Mouse (Mus musculus) forebrain, embryonic 10.5 days (tissue): ENCODE measurements around the gene Faap20. TPM values are rescaled to one million over a fixed set of nuclear protein-coding genes. Genes with fewer than 3 reads are reported as not detected.

Experiments used
- DNase-seq: peaks from one replicate; pipeline ENCODE4 v3.0.0-alpha.2; 2017; ENCODE audit warnings: low spot score; ENCODE audit errors: extremely low spot score
- H3K27ac ChIP-seq: fragments of 300-500 bp; sonication (generic); 2 replicates; pipeline ENCODE4 v1.5.1; 2016; ENCODE audit warnings: mild to moderate bottlenecking
- H3K27me3 ChIP-seq: fragments of 300-500 bp; sonication (generic); 2 replicates; pipeline ENCODE4 v1.6.1; 2016; ENCODE audit warnings: mild to moderate bottlenecking; ENCODE audit not compliant: poor library complexity, severe bottlenecking
- H3K36me3 ChIP-seq: fragments of 300-500 bp; sonication (generic); replicated peaks from 2 replicates; pipeline ENCODE4 v1.6.1; 2016; ENCODE audit warnings: mild to moderate bottlenecking, moderate library complexity
- H3K4me1 ChIP-seq: fragments of 300-500 bp; sonication (generic); 2 replicates; pipeline ENCODE4 v1.6.1; 2016
- H3K4me3 ChIP-seq: fragments of 300-500 bp; sonication (generic); 2 replicates; pipeline ENCODE4 v1.5.1; 2016; ENCODE audit warnings: mild to moderate bottlenecking, moderate library complexity
- H3K9me3 ChIP-seq: fragments of 300-500 bp; sonication (generic); 2 replicates; pipeline ENCODE4 v1.6.1; 2016; ENCODE audit warnings: mild to moderate bottlenecking, moderate library complexity
- whole genome bisulfite sequencing: fragments of 180-500 bp; shearing (Covaris S2); methylation state at CpG from one replicate; pipeline ENCODE4 v1.1.7; 2016; 5-methylcytosine and 5-hydroxymethylcytosine counted together
- polyA plus RNA-seq: library from polyadenylated mRNA; unstranded; fragments of >200 nt; fragmentation: Nextera tagmentation; extraction: Ambion mirVana; gene quantifications from 2 replicates; pipeline ENCODE4 v1.2.1, GENCODE M21; 2016

The Faap20 gene
- polyA plus RNA-seq, 1 experiment from 2014 or later = 108 TPM

DNA sequence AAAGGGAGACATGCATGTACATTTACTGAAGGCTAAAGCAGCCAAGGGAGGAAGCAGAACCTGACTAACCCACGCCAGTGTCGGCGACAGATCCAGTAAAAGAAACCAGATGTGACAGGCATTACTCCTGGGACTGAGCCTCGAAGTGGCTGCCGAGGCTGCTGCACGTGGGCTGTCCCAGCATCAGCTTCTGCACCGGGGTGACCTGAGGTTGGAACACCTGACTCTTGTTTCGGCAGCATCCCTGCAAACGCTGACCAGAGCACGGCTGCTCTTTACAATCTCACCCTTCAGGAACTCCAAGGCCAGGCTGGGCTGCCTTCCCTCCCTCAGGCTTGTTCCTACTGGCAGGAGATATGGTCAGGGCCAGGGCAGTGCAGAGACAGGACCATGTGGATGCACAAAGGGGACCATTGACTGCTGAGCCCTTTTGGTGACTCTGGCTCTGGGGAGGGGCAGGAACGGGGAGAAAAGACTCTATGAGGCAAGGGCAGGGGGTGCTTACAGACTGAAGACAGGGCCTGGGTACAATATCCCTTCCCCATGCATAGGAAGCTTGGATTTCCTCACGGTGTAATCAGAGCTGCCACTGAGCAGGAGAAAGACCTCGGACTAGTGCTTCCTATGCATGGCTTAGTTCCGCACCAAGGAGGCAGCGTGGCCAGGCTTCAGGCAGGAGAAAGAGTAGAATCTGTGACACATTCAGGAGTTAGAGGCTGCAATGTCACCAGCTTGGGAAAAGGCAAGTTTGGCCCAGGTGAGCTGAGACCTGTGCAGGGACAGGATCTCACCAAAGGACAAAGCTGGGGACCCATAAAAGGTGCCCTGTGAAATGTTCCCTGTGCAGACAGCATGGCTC lies 35.1 kb downstream of the Faap20 start:
- peak; percentile 29 for DNase-seq
- 67% methylated on average over 15 of the region's 15 CpGs for WGBS
- no peaks in the 10 kb centered on the region for H3K9me3 ChIP-seq
- H3K4me3 ChIP-seq = no peak overlapping the region
- no peaks in the 10 kb centered on the region for H3K27me3 ChIP-seq
- peaks cover 41% of the 10 kb centered on the region for H3K4me1 ChIP-seq
- peak overlapping the region; percentile 83 for H3K27ac ChIP-seq
- no peaks in the 10 kb centered on the region for H3K36me3 ChIP-seq

DNA sequence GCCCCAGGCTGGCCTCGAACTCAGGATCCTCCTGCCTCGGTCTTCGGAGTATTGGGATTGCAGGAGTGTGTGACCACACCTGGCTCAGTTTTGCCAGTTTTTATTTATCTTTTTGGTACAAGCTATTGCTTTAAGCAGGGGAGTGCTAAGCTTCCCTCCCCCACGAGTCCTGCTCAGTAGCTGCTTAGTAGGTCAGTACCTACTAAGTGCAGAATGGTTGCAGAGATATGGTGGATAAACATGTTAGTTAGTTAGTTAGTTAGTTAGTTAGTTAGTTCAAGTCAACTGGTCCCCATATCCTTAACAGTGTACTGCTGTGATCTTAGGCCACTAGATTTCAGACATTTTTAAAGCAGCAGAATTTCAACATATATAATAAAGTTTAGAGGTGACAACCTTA lies 36.5 kb downstream of the Faap20 start:
- DNase-seq = no peak

DNA sequence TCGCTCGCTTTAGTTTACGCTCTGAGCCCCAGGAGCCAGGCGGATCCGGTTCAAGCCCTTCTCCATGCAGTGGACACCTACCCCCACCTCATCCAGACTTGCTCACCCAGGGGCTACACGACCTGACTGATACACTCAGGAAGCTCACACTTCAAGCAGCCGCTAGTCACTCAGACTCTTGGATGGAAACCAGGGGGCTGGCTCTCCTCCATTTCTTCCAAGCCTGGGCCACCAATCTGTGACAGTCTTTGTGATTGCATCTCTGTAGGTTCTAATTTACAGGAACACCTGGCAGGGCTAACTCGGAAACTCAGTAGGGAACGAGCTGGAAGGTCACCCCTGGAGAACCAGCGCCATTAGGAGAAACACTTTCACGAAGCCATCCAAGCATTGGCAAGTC lies 38.1 kb downstream of the Faap20 start:
- Histone ChIP-seq H3K36me3 (no peaks in the 10 kb centered on the region), H3K4me1 (peaks cover 22% of the 10 kb centered on the region), H3K27ac (no peak overlapping the region; the same call in 1 of the 2 replicates), H3K4me3 (no peak overlapping the region), H3K27me3 (no peaks in the 10 kb centered on the region), H3K9me3 (no peaks in the 10 kb centered on the region)
- no peak for DNase-seq
- 93% methylated on average over 11 of the region's 11 CpGs for WGBS

More for the DNA sequence above, 36.5 kb downstream of the Faap20 start:
- H3K4me3 ChIP-seq = no peak overlapping the region
- peaks cover 37% of the 10 kb centered on the region for H3K4me1 ChIP-seq
- no peaks in the 10 kb centered on the region for H3K27me3 ChIP-seq
- WGBS = 95% methylated on average over 4 of the region's 4 CpGs
- H3K27ac ChIP-seq = no peak overlapping the region
- no peaks in the 10 kb centered on the region for H3K9me3 ChIP-seq
- H3K36me3 ChIP-seq = no peaks in the 10 kb centered on the region

DNA sequence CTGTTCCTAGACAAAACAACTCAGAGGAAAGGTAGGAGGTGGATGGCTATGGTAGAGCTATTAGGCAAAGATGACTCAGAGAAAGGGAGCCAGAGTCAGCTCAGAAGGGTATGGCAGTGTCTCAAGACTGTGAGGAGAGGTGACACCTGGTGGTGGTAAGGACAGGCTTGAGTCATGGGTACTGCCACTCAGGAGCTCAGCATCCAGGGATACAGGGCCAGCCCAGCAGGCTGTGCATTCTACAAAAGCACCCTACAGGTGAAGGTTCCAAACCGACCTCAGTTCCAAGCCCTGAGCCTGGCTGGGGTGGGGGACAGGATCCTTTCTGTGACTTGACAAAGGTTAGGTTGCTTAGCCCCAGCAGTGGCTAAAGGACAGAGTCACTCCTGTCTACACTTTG lies 39.0 kb downstream of the Faap20 start:
- WGBS = 95% methylated on average over 1 of the region's 1 CpGs
- Histone ChIP-seq H3K9me3 (no peaks in the 10 kb centered on the region), H3K36me3 (0 out of 2 replicates have a peak, but pooled peaks cover 2% of the 10 kb centered on the region), H3K4me3 (no peak overlapping the region), H3K27me3 (no peaks in the 10 kb centered on the region), H3K4me1 (peaks cover 13% of the 10 kb centered on the region), H3K27ac (no peak overlapping the region)
- DNase-seq = no peak

DNA sequence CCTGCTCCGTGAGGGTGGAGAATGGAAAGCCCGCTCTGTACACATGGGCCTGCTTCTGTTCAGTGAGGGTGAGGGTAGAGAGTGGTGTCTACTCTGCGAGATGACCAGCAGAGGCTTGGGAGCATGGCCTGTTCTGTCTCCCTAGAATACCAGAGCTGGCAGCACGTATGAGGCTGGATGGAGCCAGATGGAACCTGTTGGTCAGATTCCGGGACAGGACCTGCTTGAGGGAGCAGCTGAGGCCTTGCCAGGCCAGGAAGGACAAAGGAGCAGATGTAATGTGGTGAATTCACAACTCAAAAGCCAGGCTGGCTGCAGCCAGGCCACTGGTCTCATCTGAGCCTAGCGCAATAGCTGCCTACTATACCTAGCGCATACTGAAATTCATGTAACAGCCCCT lies 40.4 kb downstream of the Faap20 start:
- no peaks in the 10 kb centered on the region for H3K27me3 ChIP-seq
- DNase-seq = no peak
- no peak overlapping the region for H3K4me3 ChIP-seq
- H3K36me3 ChIP-seq = 0 out of 2 replicates have a peak, but pooled peaks cover 2% of the 10 kb centered on the region
- H3K27ac ChIP-seq = 0 out of 2 replicates have a peak overlapping the region, but pooled peaks have one; percentile 40
- peaks cover 5% of the 10 kb centered on the region; the same call in 1 of the 2 replicates for H3K4me1 ChIP-seq
- whole genome bisulfite sequencing = 95% methylated on average over 7 of the region's 7 CpGs
- no peaks in the 10 kb centered on the region for H3K9me3 ChIP-seq

DNA sequence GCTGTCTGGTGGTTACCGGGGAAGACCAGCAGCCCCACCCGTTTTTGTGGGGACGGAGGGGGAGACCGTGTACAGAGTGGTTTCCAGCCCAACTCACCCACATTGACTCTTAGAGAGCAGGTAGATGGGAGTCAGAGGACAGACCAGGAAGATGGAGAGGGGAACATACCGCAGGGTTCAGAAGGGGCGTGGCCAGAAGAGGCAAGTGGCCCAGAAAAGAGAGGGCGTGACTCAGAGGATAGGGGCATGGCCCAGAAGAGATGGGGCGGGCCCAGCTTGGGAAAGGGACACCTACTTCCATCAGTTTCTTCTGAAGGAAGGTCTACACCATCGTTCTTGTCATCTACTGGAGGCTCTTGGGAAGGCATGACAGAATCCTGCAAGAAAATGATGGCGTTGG lies 43.3 kb downstream of the Faap20 start:
- no peaks in the 10 kb centered on the region; the same call in 1 of the 2 replicates for H3K4me1 ChIP-seq
- H3K27ac ChIP-seq = no peak overlapping the region
- H3K4me3 ChIP-seq = no peak overlapping the region
- WGBS = 91% methylated on average over 10 of the region's 10 CpGs
- DNase-seq = no peak
- no peaks in the 10 kb centered on the region for H3K9me3 ChIP-seq
- 0 out of 2 replicates have a peak, but pooled peaks cover 2% of the 10 kb centered on the region for H3K36me3 ChIP-seq
- no peaks in the 10 kb centered on the region for H3K27me3 ChIP-seq

DNA sequence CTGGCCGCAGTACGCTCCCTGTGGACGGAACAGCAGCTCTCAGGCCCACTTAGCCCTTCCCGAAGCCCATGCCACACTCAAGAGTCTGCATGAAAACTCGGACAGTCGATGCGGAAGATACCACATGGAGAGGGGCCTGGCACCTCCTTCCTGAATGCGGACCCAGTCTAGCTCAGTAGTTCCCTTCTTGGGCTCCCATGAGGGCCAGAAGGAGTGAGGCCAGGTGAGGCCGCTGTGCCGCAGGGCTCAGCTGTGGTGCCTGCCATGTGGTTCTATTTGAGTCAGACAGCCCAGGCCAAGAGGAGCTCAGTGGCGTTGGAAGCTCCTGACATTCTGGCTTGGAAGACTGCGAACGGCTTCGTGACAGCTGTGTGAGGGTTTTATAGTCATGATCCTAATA lies 44.8 kb downstream of the Faap20 start:
- H3K27ac ChIP-seq = peak overlapping the region; percentile 30; the same call in 1 of the 2 replicates
- 0 out of 2 replicates have a peak, but pooled peaks cover 2% of the 10 kb centered on the region for H3K36me3 ChIP-seq
- H3K4me1 ChIP-seq = no peaks in the 10 kb centered on the region; the same call in 1 of the 2 replicates
- no peaks in the 10 kb centered on the region for H3K27me3 ChIP-seq
- 93% methylated on average over 14 of the region's 14 CpGs for WGBS
- no peaks in the 10 kb centered on the region for H3K9me3 ChIP-seq
- no peak for DNase-seq
- no peak overlapping the region for H3K4me3 ChIP-seq

DNA sequence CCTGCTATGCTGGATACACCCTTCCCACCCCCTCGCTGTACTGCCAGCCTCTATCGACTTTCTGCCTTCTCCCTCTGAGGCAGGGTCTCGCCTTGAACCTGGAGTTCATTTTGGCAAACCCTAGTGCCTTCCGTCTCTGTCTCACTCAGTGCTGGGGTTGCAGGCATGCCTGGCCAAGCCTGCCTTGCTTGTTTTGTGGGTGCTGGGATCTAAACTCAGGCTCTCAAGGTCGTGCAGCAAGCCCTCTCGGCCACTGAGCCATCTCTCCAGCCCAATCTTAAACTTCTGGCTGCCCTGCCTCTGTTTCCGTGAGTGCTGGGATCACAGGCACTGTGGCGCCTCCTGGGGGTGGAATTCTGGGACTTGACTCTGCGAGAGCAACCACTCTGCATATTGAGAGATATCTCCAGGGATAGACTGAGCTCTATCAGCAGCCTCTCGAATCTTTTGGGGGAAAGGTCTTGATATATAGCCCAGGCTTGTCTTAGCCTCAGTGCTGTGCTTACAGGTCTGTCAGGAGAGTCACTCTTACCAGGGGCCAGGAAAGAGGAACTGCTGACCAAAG lies 45.5 kb downstream of the Faap20 start:
- Histone ChIP-seq H3K9me3 (no peaks in the 10 kb centered on the region), H3K27me3 (no peaks in the 10 kb centered on the region), H3K4me3 (no peak overlapping the region), H3K36me3 (0 out of 2 replicates have a peak, but pooled peaks cover 2% of the 10 kb centered on the region), H3K27ac (no peak overlapping the region), H3K4me1 (peaks cover 3% of the 10 kb centered on the region)
- DNase-seq = no peak
- WGBS = 82% methylated on average over 10 of the region's 10 CpGs

DNA sequence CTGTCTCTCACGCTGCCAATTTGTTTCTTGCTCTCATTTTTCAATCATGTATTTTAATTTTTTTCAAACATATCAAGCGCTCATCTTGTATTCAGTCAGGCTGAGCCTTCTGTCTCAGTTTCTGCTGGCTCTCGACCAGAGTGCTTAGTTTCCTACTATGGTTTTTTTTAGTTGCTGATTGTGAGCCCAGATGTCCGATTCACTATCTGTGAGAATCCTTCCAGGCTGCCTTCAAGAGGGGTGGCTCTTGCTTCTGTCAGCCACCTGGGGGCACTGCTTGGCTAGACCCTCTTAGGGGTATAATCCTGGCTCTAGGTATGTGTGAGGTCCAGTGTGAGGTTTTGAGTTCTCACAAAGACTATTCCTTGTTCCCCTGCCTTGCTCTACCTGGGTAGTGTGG lies 46.4 kb downstream of the Faap20 start:
- Histone ChIP-seq H3K4me3 (no peak overlapping the region), H3K9me3 (no peaks in the 10 kb centered on the region), H3K27ac (no peak overlapping the region), H3K4me1 (peaks cover 11% of the 10 kb centered on the region), H3K27me3 (no peaks in the 10 kb centered on the region), H3K36me3 (0 out of 2 replicates have a peak, but pooled peaks cover 2% of the 10 kb centered on the region)
- no peak for DNase-seq
- 86% methylated on average over 4 of the region's 4 CpGs for WGBS

DNA sequence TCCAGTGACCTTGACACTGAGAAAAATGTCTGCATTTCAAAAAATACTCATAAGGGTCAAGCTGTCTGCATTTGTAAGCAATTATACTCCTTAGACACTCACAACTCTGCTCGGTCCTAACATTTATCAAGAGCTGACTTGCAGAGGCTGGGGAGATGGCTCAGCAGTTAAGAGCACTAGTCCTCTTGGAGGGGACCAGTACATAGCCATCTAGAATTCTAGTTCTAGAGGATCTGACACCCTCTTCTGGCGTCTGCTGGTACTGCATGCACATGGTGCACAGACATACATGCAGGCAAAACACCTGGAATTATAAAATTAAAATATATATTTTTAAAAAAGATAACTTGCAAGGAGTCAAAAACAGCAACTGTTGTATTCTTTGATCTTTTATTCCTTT lies 47.5 kb downstream of the Faap20 start:
- no peak overlapping the region for H3K4me3 ChIP-seq
- DNase-seq = no peak
- WGBS = 68% methylated on average over 2 of the region's 2 CpGs
- H3K36me3 ChIP-seq = 0 out of 2 replicates have a peak, but pooled peaks cover 2% of the 10 kb centered on the region
- H3K9me3 ChIP-seq = no peaks in the 10 kb centered on the region
- no peak overlapping the region for H3K27ac ChIP-seq
- H3K4me1 ChIP-seq = peaks cover 15% of the 10 kb centered on the region
- no peaks in the 10 kb centered on the region for H3K27me3 ChIP-seq

DNA sequence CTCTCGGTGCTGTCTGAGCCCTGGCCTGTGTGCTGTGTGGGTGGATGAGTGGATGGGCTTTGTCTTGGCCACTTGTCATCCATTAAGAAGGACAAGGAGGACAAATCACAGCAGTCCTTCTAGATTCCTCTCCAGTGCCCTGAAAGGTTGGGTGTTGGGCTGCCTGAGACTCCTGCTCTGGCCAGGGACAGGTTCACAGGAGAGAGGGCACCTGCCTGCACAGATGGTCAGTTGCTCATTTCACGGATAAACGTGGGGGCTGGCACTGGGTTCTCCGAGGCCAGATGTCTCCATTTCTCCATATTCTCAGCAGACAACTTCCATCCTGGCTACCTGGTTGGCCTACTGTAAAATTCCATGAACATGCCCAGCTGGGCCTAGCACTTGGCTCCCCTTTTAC lies 49.2 kb downstream of the Faap20 start:
- Histone ChIP-seq H3K36me3 (no peaks in the 10 kb centered on the region), H3K27ac (no peak overlapping the region), H3K9me3 (no peaks in the 10 kb centered on the region), H3K4me3 (no peak overlapping the region), H3K4me1 (peaks cover 17% of the 10 kb centered on the region), H3K27me3 (no peaks in the 10 kb centered on the region)
- no peak for DNase-seq
- 91% methylated on average over 4 of the region's 4 CpGs for WGBS

DNA sequence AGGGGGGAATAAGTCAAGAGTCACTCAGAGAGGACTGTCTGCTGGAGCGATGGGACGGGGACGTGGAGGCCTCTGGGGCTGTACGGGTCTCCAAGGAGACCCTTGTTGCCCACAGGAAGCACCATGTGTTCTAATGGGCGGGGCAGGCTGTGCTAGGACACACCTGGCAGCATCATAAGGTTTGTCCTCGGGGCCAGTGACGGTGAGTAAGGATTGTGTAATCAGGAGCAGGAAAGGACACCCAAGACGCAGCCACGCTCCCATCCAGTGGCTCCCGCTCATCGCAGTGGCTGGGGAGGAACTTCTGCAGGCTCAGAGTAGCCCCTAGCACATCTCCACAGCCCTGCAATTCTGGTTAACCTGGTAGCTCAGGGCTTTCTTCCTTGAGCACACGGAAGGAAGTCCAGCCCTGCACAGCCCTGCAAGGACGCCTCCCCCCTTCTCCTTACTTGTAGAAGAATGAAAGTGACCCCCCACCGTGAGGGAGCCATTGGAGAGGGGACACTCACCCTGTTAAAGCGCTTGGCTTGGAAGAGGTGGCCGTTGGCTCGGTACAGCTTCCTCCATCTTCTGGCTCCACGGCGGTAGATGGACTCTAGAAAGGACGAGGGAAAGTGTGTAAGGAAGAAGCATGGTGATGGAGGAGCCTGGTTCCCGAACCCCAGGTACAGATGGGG lies 51.0 kb downstream of the Faap20 start:
- Histone ChIP-seq H3K9me3 (no peaks in the 10 kb centered on the region), H3K27ac (peak overlapping the region; percentile 21; the same call in 1 of the 2 replicates), H3K36me3 (no peaks in the 10 kb centered on the region), H3K4me1 (peaks cover 28% of the 10 kb centered on the region), H3K4me3 (no peak overlapping the region), H3K27me3 (no peaks in the 10 kb centered on the region)
- DNase-seq = no peak
- 83% methylated on average over 21 of the region's 21 CpGs for WGBS
